7 mouse cellular contexts compared by ENCODE assay signal in genomic region chr11:121702111-121702894, GRCm38 (mm10). TPM values are rescaled to one million over a fixed set of nuclear protein-coding genes. Genes with fewer than 3 reads are reported as not detected.
DNase-seq lines count a peak whose midpoint lies in the region; ATAC-seq and TF ChIP-seq lines count a peak whose summit lies in the region.

No protein-coding gene starts in this region.

- peak overlapping the region; percentile 77 for H3K4me3 ChIP-seq in embryonic facial prominence, embryonic 10.5 days
- peak overlapping the region; percentile 79 for H3K4me3 ChIP-seq in intestine, postnatal 0 days (ENCODE audit: low read depth, low read length)
- peak overlapping the region; percentile 51 for H3K4me3 ChIP-seq in midbrain, embryonic 11.5 days (ENCODE audit: low read depth, low read length)

- no peaks in the 10 kb centered on the region for H3K36me3 ChIP-seq in embryonic facial prominence, embryonic 10.5 days (replicated peaks)
- no peaks in the 10 kb centered on the region for H3K36me3 ChIP-seq in intestine, postnatal 0 days (ENCODE audit: control insufficient read depth, insufficient read depth)
- H3K36me3 ChIP-seq in midbrain, embryonic 11.5 days (ENCODE audit: control insufficient read depth, insufficient read depth, low read length), result no peaks in the 10 kb centered on the region

- H3K4me1 ChIP-seq in embryonic facial prominence, embryonic 10.5 days, result peaks cover 41% of the 10 kb centered on the region
- 0 out of 2 replicates have a peak, but pooled peaks cover 6% of the 10 kb centered on the region for H3K4me1 ChIP-seq in intestine, postnatal 0 days (replicated peaks; ENCODE audit: control insufficient read depth, insufficient read depth, low read length)
- H3K4me1 ChIP-seq in midbrain, embryonic 11.5 days (ENCODE audit: control insufficient read depth, insufficient read depth, low read length), result peaks cover 10% of the 10 kb centered on the region

- intact Hi-C loops in left cerebral cortex, postnatal 4 days (cut with DNase I), result no loop called here

- WGBS in embryonic facial prominence, embryonic 10.5 days, result under 1% methylated on average over 69 of the region's 69 CpGs
- WGBS in intestine, postnatal 0 days, result under 1% methylated on average over 69 of the region's 69 CpGs
- under 1% methylated on average over 69 of the region's 69 CpGs for WGBS in midbrain, embryonic 11.5 days

- peak; percentile 20; the same call in 1 of the 2 replicates for TF ChIP-seq CTCF in intestine, postnatal 0 days (IDR thresholded peaks at IDR 0.05; ENCODE audit: low read depth)

- DNase-seq in adrenal gland, postnatal 10 days, result peak; percentile 98
- DNase-seq in embryonic facial prominence, embryonic 10.5 days (ENCODE audit: low spot score), result peak; percentile 89
- peak; percentile 33 for DNase-seq in gonadal fat pad, adult 2 months (ENCODE audit: low read depth)
- DNase-seq in left cerebral cortex, postnatal 4 days, result peak; percentile 88
- DNase-seq in midbrain, embryonic 11.5 days (ENCODE audit: low spot score, missing footprints), result peak; percentile 95
- DNase-seq in right cerebral cortex, postnatal 4 days, result peak; percentile 73

- peak overlapping the region; percentile 73 for H3K27ac ChIP-seq in embryonic facial prominence, embryonic 10.5 days (replicated peaks)
- peak overlapping the region; percentile 87 for H3K27ac ChIP-seq in intestine, postnatal 0 days (ENCODE audit: low read depth, low read length)
- H3K27ac ChIP-seq in midbrain, embryonic 11.5 days (ENCODE audit: low read depth, low read length), result no peak overlapping the region

- H3K4me2 ChIP-seq in intestine, postnatal 0 days (replicated peaks; ENCODE audit: low read depth), result peak overlapping the region; percentile 94
- H3K4me2 ChIP-seq in midbrain, embryonic 11.5 days, result peak overlapping the region; percentile 77

- H3K9me3 ChIP-seq in embryonic facial prominence, embryonic 10.5 days, result no peaks in the 10 kb centered on the region
- no peaks in the 10 kb centered on the region for H3K9me3 ChIP-seq in intestine, postnatal 0 days (ENCODE audit: control insufficient read depth)
- no peaks in the 10 kb centered on the region for H3K9me3 ChIP-seq in midbrain, embryonic 11.5 days (ENCODE audit: control insufficient read depth, low read length)

- H3K9ac ChIP-seq in intestine, postnatal 0 days (ENCODE audit: low read depth, low read length), result peak overlapping the region; percentile 74
- peak overlapping the region; percentile 32 for H3K9ac ChIP-seq in midbrain, embryonic 11.5 days (ENCODE audit: low read length)

- peaks cover 56% of the 10 kb centered on the region for H3K27me3 ChIP-seq in embryonic facial prominence, embryonic 10.5 days (replicated peaks; ENCODE audit: low read depth, poor library complexity, severe bottlenecking)
- H3K27me3 ChIP-seq in intestine, postnatal 0 days (replicated peaks; ENCODE audit: control insufficient read depth, insufficient read depth, low read length), result no peaks in the 10 kb centered on the region
- peaks cover 23% of the 10 kb centered on the region for H3K27me3 ChIP-seq in midbrain, embryonic 11.5 days (ENCODE audit: control insufficient read depth, insufficient read depth, low read length)

- ATAC-seq in intestine, postnatal 0 days, result peak; percentile 85
- ATAC-seq in midbrain, embryonic 11.5 days (ENCODE audit: low FRiP score), result peak; percentile 83

RNA-seq across cellular contexts. Expression of gene Metrnl, which starts 1.0 kb away (rescaled TPM):
- 10 to 100 TPM; 15.2 to 34.8 TPM for total RNA-seq in adrenal gland, postnatal 10 days (2021)
- polyA plus RNA-seq in embryonic facial prominence, embryonic 10.5 days (2016; fragmentation: Nextera tagmentation; extraction: Ambion mirVana), result 8.4 and 8.5 TPM in 2 replicates
- 45.3 and 49.0 TPM in 2 replicates for polyA plus RNA-seq in gonadal fat pad, adult 2 months (2012; rRNA removed)
- 50.2 and 50.9 TPM in 2 replicates for polyA plus RNA-seq in intestine, postnatal 0 days (2015; fragmentation: Nextera tagmentation; extraction: Ambion mirVana)
- total RNA-seq in left cerebral cortex, postnatal 4 days (2021), result 1 to 10 TPM; 6.5 to 6.8 TPM
- 10.5 and 10.7 TPM in 2 replicates for polyA plus RNA-seq in midbrain, embryonic 11.5 days (2014; fragmentation: Nextera tagmentation; extraction: Ambion mirVana)

RNA-seq across cellular contexts. Expression of gene B3gntl1, which starts 29.4 kb away (rescaled TPM):
- 1 to 10 TPM; 6.1 to 9.9 TPM for total RNA-seq in adrenal gland, postnatal 10 days (2021)
- 5.8 and 6.6 TPM in 2 replicates for polyA plus RNA-seq in embryonic facial prominence, embryonic 10.5 days (2016; fragmentation: Nextera tagmentation; extraction: Ambion mirVana)
- polyA plus RNA-seq in gonadal fat pad, adult 2 months (2012; rRNA removed), result 11.3 and 14.7 TPM in 2 replicates
- polyA plus RNA-seq in intestine, postnatal 0 days (2015; fragmentation: Nextera tagmentation; extraction: Ambion mirVana), result 3.2 and 3.7 TPM in 2 replicates
- 1 to 10 TPM; 7.2 to 7.6 TPM for total RNA-seq in left cerebral cortex, postnatal 4 days (2021)
- 5.2 and 5.6 TPM in 2 replicates for polyA plus RNA-seq in midbrain, embryonic 11.5 days (2014; fragmentation: Nextera tagmentation; extraction: Ambion mirVana)

Comparison
In these comparisons a context has a peak if more than half of its experiments do, and no peak if none do; other contexts are left out.
1. DNase-seq: peak in every context shown above with its lines; median percentile 98 in adrenal gland, postnatal 10 days; 95 in midbrain, embryonic 11.5 days; 89 in embryonic facial prominence, embryonic 10.5 days; 88 in left cerebral cortex, postnatal 4 days; 73 in right cerebral cortex, postnatal 4 days; 33 in gonadal fat pad, adult 2 months.